Mouse (Mus musculus) kidney, embryonic 16.5 days (tissue): ENCODE measurements around the gene Igdcc3. TPM values are rescaled to one million over a fixed set of nuclear protein-coding genes. Genes with fewer than 3 reads are reported as not detected.
"Not testable (repeated sequence)": the region's sequence is repeated elsewhere in the genome, so short reads cannot be mapped to it uniquely, and the experiment has no call there.

Source experiments
- ATAC-seq: fragments of 200-750 bp; cut with Nextera tagmentation; 2 replicates; pipeline ENCODE4 v1.8.0; 2017; ENCODE audit warnings: moderate TSS enrichment; ENCODE audit not compliant: low FRiP score, low TSS enrichment
- H3K27ac ChIP-seq: fragments of 300-500 bp; sonication (generic); 2 replicates; pipeline ENCODE4 v1.5.1; 2014; ENCODE audit warnings: low read length
- H3K27me3 ChIP-seq: fragments of 300-500 bp; sonication (generic); 2 replicates; pipeline ENCODE4 v1.6.1; 2014; ENCODE audit warnings: low read length, control low read depth, mixed read lengths; ENCODE audit not compliant: insufficient read depth
- H3K36me3 ChIP-seq: fragments of 300-500 bp; sonication (generic); 2 replicates; pipeline ENCODE4 v1.6.1; 2014; ENCODE audit warnings: low read length, control low read depth, mixed read lengths; ENCODE audit not compliant: insufficient read depth
- H3K4me1 ChIP-seq: fragments of 300-500 bp; sonication (generic); 2 replicates; pipeline ENCODE4 v1.6.1; 2014; ENCODE audit warnings: low read length, control low read depth, mixed read lengths; ENCODE audit not compliant: insufficient read depth
- H3K4me2 ChIP-seq: fragments of 300-500 bp; sonication (generic); replicated peaks from 2 replicates; pipeline ENCODE4 v1.6.1; 2014; ENCODE audit warnings: low read depth, low read length
- H3K4me3 ChIP-seq: fragments of 300-500 bp; sonication (generic); 2 replicates; pipeline ENCODE4 v1.5.1; 2014; ENCODE audit warnings: mild to moderate bottlenecking, low read length
- H3K9ac ChIP-seq: fragments of 300-500 bp; sonication (generic); replicated peaks from 2 replicates; pipeline ENCODE4 v1.6.1; 2014; ENCODE audit warnings: low read length
- H3K9me3 ChIP-seq: fragments of 300-500 bp; sonication (generic); 2 replicates; pipeline ENCODE4 v1.6.1; 2016; ENCODE audit warnings: low read length, control low read depth
- WGBS: fragments of 180-500 bp; shearing (Covaris S2); extraction: QIAGEN DNeasy Blood & Tissue Kit; methylation state at CpG from one replicate; pipeline ENCODE4 v1.1.7; 2014; 5-methylcytosine and 5-hydroxymethylcytosine counted together
- polyA plus RNA-seq: library from polyadenylated mRNA; unstranded; fragments of >200 nt; fragmentation: Nextera tagmentation; extraction: Ambion mirVana; gene quantifications from 2 replicates; pipeline ENCODE4 v1.2.1, GENCODE M21; 2015

The Igdcc3 gene
- polyA plus RNA-seq, 1 experiment from 2014 or later, result 3.2 TPM

DNA sequence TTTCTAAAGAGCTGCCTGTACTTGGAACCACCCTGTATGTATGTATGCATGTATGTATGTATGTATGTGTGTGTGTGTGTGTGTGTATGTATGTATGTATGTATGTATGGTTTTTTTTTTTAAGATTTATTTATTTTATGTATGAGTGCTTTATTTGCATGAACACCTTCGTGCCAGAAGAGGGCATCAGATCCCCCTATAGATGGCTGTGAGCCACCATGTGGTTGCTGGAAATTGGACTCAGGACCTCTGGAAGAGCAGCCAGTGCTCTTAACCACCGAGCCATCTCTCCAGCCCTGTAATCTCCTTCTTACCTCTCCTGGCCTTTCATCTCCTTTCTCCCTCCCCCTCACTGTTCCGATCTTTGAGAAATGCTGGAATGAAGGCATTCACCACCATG, 79.4 kb downstream of the Igdcc3 start:
- not testable (repeated sequence) for ATAC-seq, H3K9ac ChIP-seq, H3K36me3 ChIP-seq, H3K9me3 ChIP-seq, H3K4me2 ChIP-seq, H3K4me3 ChIP-seq, H3K27ac ChIP-seq, H3K27me3 ChIP-seq
- WGBS, result 30% methylated on average over 3 of the region's 3 CpGs
- peaks cover 26% of the 10 kb centered on the region for H3K4me1 ChIP-seq

DNA sequence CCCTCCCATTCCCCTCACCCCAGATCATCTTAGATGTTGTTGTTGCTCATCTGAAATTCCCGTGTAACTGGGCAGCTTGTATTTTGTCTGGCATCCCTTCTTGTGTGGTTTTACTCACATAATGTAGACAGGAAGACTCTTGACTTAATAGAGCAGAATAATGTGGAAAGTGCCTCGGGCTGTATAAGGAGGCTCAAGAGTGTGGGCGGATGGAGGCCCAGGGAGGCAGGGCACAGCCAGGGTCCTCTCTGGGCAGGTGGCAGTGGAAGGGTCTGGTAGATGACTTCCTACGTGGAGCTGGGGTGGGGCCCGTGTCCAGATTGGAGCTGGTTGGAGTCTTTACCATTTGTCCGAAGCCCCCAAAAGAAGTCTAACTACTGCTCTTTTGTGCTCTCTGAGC, 82.9 kb downstream of the Igdcc3 start:
- no peaks in the 10 kb centered on the region for H3K4me1 ChIP-seq
- 76% methylated on average over 6 of the region's 6 CpGs for WGBS
- H3K27ac ChIP-seq, result no peak overlapping the region
- no peak overlapping the region for H3K4me2 ChIP-seq
- H3K27me3 ChIP-seq, result no peaks in the 10 kb centered on the region
- H3K36me3 ChIP-seq, result 0 out of 2 replicates have a peak, but pooled peaks cover 3% of the 10 kb centered on the region
- H3K9me3 ChIP-seq, result no peaks in the 10 kb centered on the region
- H3K9ac ChIP-seq, result no peak overlapping the region
- no peak for ATAC-seq
- H3K4me3 ChIP-seq, result no peak overlapping the region

DNA sequence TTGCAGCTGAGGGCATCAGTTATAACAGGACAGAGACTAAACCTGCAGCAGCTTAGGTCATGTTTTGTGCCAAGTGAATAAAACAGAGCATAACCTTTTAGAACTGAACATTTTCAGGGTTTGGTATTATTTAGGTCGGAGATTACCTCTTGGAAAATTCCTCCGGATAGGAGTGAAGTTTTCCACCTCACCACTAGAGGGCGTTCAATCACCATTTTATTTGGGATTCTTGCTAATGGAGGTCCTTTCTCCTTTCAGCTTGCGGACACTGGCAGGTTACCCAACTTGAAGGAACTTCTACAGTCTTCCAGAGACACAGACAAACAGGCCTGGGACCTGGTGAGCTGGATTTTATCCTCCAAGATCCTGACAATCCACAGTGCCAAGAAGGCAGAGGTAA, 84.8 kb downstream of the Igdcc3 start:
- no peak overlapping the region for H3K4me2 ChIP-seq
- H3K4me3 ChIP-seq, result no peak overlapping the region
- ATAC-seq, result no peak
- peaks cover 9% of the 10 kb centered on the region for H3K36me3 ChIP-seq
- no peak overlapping the region for H3K9ac ChIP-seq
- H3K4me1 ChIP-seq, result no peaks in the 10 kb centered on the region
- no peak overlapping the region for H3K27ac ChIP-seq
- 38% methylated on average over 4 of the region's 4 CpGs for WGBS
- no peaks in the 10 kb centered on the region for H3K27me3 ChIP-seq
- H3K9me3 ChIP-seq, result no peaks in the 10 kb centered on the region

DNA sequence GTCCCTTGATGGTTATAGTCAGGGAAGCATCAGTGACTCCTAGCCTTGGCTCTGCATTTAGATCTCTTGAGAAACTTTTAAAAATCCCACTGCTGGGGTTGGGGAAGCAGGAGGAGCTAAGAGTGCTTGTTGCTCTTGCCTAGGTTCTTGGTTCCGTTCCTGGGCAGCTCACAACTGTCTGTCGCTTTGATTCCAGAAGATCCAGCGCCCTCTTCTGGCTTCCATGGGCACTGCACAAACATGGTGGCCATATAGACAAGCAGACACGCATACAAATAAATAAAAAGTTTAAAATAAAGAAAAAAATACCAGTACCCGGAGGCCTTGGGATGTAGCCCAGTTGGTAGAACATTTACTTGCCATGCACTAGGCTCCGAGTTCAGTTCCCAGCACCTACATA, 89.3 kb downstream of the Igdcc3 start:
- Histone ChIP-seq H3K9ac (no peak overlapping the region), H3K36me3 (peaks cover 9% of the 10 kb centered on the region), H3K4me1 (no peaks in the 10 kb centered on the region), H3K4me2 (no peak overlapping the region), H3K27me3 (no peaks in the 10 kb centered on the region), H3K27ac (no peak overlapping the region), H3K4me3 (no peak overlapping the region), H3K9me3 (no peaks in the 10 kb centered on the region)
- 81% methylated on average over 6 of the region's 6 CpGs for WGBS
- ATAC-seq, result no peak

DNA sequence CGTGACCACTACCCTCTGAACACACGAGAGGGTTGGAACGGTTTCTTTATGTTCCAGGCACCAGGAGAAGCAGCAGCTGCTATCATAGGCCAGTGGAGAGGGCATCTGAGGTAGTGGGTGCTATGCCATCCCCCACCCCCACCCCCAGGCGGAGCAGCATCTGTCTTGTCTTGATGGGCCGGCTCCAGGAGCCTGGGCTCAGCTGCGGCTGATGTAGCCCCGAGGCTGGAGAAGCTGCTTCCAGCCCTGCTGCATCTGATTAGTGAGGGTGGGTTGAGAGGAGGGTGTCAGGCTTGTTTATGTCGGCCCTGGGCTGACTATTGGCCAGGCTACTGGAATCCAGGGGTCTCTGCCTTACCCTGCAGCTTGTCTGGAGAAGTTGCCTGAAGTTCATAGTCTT, 90.3 kb downstream of the Igdcc3 start:
- H3K4me1 ChIP-seq, result no peaks in the 10 kb centered on the region
- 77% methylated on average over 8 of the region's 8 CpGs for WGBS
- no peak overlapping the region for H3K4me3 ChIP-seq
- H3K9ac ChIP-seq, result no peak overlapping the region
- peaks cover 9% of the 10 kb centered on the region for H3K36me3 ChIP-seq
- H3K9me3 ChIP-seq, result no peaks in the 10 kb centered on the region
- no peaks in the 10 kb centered on the region for H3K27me3 ChIP-seq
- no peak overlapping the region for H3K4me2 ChIP-seq
- no peak for ATAC-seq
- H3K27ac ChIP-seq, result no peak overlapping the region

DNA sequence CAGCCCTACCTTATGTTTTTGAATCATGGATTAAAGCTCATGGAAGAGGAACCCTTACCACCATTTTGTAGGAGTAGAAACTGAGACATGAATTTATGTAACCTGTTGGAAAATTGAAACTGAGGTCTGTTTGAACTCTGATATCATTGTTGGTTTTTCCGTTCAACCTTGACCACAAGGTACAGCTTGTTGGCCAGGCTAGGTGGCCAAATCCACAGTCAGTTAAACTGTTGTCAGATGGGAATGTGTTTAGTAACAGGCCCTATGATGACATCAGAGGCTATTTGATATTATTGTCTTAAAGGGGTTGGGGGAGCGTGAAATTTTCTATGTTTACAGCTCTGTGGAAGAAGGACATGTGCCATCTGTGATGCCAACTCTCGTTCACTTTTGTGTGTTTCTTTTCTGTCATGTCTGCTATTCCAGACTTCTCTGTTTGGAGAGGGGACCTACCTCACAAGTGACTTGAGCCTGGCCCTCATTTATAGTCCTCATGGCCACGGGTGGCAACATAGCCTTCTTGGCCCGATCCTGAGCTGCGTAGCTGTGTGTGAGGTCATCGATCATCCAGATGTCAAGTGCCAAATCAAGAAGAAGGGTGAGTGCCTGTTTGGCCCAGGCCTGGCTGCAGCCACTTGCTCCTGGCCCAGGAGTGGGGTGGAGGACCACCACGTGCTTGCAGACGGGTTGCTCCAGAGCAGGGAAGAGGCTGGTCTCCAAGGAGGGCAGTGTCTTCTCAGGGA, 92.4 kb downstream of the Igdcc3 start:
- no peaks in the 10 kb centered on the region for H3K9me3 ChIP-seq
- no peak overlapping the region for H3K9ac ChIP-seq
- WGBS, result 76% methylated on average over 9 of the region's 9 CpGs
- peaks cover 6% of the 10 kb centered on the region for H3K36me3 ChIP-seq
- H3K4me1 ChIP-seq, result peaks cover 8% of the 10 kb centered on the region
- no peaks in the 10 kb centered on the region for H3K27me3 ChIP-seq
- no peak overlapping the region for H3K27ac ChIP-seq
- ATAC-seq, result no peak
- no peak overlapping the region for H3K4me3 ChIP-seq
- H3K4me2 ChIP-seq, result no peak overlapping the region

DNA sequence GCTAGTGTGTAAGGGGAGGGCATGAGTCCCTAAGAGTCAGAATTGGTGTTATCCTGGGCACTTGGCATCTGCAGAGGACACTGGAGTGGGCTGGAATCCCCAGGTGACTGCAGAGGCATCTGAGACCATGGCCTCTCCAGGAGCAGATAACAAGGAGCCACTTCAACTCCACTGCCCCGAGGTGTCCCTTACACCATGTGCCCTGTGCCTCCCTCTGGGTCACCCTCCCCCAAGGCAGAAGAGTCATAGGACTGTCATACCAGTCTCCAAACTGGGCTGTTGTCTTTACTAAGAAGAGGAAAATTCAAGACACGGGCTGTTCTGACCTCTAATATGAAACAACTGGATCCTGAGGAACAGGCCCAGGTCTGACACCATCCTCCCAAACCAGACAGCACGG, 93.7 kb downstream of the Igdcc3 start:
- Histone ChIP-seq H3K9ac (no peak overlapping the region), H3K4me1 (peaks cover 10% of the 10 kb centered on the region), H3K4me2 (no peak overlapping the region), H3K9me3 (no peaks in the 10 kb centered on the region), H3K27me3 (no peaks in the 10 kb centered on the region), H3K36me3 (peaks cover 5% of the 10 kb centered on the region), H3K4me3 (no peak overlapping the region), H3K27ac (no peak overlapping the region)
- ATAC-seq, result no peak
- WGBS, result 80% methylated on average over 3 of the region's 3 CpGs

Other genes with a start within 250 kb of the Igdcc3 start
- 0.08 TPM in 1 of 2 replicates, not detected in the other for gene Slc24a1, start 189.6 kb upstream of the Igdcc3 start, polyA plus RNA-seq
- gene Ints14, start 180.3 kb upstream of the Igdcc3 start, polyA plus RNA-seq, result 59.8 and 66.8 TPM in 2 replicates
- 91.8 and 97.9 TPM in 2 replicates for gene Hacd3, start 119.5 kb upstream of the Igdcc3 start, polyA plus RNA-seq
- gene Dpp8, start 108.8 kb upstream of the Igdcc3 start, polyA plus RNA-seq, result 37.7 and 39.5 TPM in 2 replicates
- gene Igdcc4, start 39.7 kb upstream of the Igdcc3 start, polyA plus RNA-seq, result 10.9 and 12.0 TPM in 2 replicates
- 7.4 and 8.6 TPM in 2 replicates for gene Parp16, start 54.2 kb downstream of the Igdcc3 start, polyA plus RNA-seq
- gene Cilp, start 124.0 kb downstream of the Igdcc3 start, polyA plus RNA-seq, result 0.76 and 0.82 TPM in 2 replicates
- gene Clpx, start 153.1 kb downstream of the Igdcc3 start, polyA plus RNA-seq, result 54.5 and 56.7 TPM in 2 replicates
- gene Pdcd7, start 204.9 kb downstream of the Igdcc3 start, polyA plus RNA-seq, result 4.9 and 6.1 TPM in 2 replicates
- gene Ubap1l, start 219.9 kb downstream of the Igdcc3 start, polyA plus RNA-seq, result 0.17 and 0.19 TPM in 2 replicates